Mouse (Mus musculus) urinary bladder, postnatal 14 days (tissue): ENCODE measurements around the gene Csmd2.

Source experiments
- DNase-seq: peaks from one replicate; pipeline ENCODE4 v3.0.0; 2021; ENCODE audit warnings: low spot score

The Csmd2 gene

GRCm38 (mm10) chr4:128141161-128142101, 153.8 kb downstream of the Csmd2 start:
- DNase-seq: no peak

DNA sequence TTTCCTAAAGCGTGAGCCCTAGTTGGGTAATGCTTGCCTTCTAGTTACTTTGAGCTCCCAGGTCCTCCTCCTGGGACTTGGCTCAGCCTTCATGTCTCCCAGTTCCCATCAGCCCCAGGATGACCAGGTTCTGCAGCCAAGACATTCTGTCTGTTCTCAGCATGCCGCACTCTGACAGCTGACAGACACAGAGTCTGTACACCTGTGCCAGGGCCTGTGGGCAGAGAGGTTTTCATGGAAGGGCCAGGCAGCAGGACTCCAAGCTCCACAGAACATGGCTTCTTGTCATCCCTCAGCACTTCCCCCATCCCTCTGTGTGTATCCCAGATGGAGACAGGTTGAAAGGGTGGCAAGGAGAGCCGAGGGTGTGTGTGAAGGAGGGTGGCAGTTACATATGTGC, 154.6 kb downstream of the Csmd2 start:
- no peak for DNase-seq

- no peak for DNase-seq
Measured at GRCm38 (mm10) chr4:128143147-128143546, 155.5 kb downstream of the Csmd2 start.

DNA sequence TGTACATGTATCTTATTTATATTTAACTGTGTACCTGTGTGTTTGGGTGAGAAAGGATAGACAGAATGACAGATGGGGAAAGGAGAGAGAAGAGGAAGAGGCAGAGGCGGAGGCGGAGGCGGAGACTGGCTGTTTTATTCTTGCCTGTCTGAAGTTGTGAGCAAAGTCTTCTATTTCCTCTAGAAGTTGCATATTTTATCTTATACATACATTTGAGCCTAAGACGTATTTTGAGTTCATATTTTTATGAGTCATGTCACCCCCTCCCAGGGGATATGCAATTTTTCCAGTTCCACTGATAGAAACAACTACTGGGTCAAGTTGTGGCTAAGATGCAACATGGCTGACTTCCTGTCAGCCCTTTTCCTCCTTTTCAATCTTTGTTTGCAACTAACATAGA, 161.9 kb downstream of the Csmd2 start:
- no peak for DNase-seq

DNA sequence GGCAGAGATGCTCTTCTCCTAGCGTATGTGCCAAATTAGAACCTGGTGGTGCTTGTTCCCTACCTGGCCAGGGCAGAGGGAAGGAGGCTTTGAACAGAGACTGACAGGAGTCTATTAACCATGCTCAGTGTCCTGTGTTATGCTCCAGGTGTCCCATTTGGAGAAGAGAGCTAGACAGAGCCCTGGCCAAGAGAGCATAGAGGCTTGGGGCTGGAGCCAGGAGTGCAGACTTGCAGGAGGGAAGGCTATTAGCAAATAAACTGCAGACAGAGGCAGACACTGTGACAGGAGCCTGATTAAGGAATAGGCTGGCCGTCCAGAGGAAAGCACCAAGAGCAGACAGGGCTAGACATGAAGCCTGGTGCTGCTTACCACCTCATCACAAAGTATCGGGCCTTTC, 164.4 kb downstream of the Csmd2 start:
- DNase-seq: no peak

DNA sequence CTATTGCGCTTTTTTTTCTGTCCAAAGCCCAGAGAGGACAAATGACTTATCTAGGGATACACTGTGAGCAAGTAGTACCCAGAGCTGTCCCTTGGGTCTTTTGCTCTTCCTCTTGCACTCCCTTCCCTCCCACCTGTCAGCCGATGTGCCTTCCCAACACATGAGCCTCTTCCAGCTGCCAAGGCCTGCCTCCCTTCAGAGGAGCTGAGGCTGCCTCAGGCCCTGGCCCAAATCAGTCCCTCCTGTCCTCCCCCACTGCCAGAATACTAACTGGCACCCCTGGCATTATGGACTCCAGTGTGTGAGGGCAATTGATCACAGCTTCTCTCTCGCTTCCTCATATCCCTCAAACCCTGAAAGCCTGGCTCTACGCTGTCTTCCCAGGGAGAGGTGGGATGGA, 165.5 kb downstream of the Csmd2 start:
- no peak for DNase-seq

DNA sequence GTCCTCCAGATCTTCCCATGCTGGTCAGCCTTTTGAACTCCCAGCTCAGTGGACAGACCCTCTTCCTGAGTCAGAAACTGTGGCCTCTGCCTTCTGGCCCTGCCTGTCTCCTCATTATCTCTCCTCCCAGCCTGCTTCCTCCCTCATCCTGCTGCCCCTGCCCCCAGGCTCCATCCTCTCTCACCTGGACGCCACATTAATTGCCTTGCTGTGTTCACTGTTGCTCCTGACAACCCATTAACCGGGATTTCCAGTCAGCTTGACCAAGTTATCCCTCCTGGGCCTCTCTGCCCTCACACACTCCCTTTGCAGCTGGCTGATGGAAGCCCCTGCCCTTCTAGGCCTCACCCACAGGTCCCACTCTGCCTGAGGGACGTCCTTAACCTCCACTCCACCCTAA, 167.6 kb downstream of the Csmd2 start:
- no peak for DNase-seq

- no peak for DNase-seq
Measured at GRCm38 (mm10) chr4:128160656-128161055, 173.0 kb downstream of the Csmd2 start.

- DNase-seq: no peak
Measured at GRCm38 (mm10) chr4:128170181-128170580, 182.5 kb downstream of the Csmd2 start.

GRCm38 (mm10) chr4:128171233-128171632, 183.6 kb downstream of the Csmd2 start:
- no peak for DNase-seq

DNA sequence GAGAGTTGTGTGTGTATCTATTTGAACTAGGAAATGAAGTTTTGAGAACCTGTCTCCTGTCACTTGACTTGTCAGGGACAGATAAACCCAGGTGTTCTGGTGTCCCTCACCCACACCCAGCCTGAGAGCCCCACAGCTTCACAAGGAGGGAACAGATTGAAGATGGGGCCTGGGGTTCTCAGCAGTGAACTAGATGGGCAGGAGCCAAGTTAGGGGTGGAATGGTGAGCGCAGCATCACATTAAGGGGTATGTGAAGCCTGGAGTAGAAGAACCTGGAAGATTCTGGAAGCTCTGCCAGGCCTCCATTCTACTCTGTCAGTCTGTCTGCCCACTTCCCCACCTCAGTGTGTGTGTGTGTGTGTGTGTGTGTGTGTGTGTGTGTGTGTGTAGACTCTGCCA, 184.0 kb downstream of the Csmd2 start:
- no peak for DNase-seq

GRCm38 (mm10) chr4:128178974-128179373, 191.3 kb downstream of the Csmd2 start:
- no peak for DNase-seq

DNA sequence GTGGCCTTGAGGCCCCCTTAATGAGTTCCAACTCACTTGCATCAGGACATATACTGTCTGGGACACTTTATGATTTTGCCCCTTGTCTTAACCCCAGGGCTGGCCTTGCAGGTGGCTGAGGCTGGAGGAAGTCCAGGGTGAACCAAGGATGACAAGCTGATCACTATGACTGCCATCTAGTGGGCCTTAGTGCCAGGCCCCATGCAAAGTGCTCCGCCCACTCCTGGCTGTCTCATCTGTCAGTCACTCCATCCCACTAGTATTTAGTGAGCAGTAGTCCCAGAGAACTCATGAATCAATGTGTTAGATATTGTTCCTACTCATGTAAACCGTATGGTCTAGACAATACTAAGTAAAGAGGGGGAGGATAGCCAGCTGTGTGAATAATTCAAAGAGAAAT, 191.9 kb downstream of the Csmd2 start:
- no peak for DNase-seq

DNA sequence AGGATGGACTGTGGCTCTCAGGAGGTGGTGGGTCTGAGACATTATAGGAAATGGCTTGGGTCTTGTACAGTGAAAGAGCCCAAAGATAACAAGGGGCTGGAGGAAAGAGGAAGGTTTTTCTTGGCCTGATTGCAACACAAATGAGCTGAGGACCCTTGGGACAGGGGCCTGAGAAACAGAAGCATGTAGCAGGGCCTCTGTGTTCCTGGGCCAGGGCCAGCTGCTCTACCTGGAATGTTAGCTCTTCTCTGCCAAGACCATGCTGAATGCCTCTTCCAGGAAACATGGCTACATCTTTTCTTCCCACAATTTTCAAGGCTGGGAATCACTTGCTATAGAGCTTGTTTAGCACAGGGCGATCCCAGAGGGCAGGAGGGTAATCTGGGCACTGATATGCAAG, 197.1 kb downstream of the Csmd2 start:
- no peak for DNase-seq

DNA sequence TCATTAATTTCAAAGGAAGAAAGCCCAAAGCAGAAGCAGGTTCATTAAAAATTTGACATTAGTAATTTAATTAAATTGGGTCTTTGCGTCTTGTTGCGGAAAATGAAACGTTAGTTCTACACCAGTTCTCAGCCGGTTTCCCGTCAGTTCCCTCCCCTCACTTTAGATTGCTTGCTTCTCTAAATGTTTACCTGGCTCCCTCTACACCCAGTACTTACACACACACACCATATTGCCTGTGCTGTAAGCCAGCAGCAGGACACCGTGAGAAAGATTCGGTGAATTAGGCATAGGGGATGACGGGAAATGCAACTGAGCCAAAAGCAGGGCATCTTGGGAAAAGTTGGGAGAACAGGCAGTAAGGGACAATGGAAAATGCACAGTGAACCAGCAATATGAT, 206.8 kb downstream of the Csmd2 start:
- DNase-seq: no peak

DNA sequence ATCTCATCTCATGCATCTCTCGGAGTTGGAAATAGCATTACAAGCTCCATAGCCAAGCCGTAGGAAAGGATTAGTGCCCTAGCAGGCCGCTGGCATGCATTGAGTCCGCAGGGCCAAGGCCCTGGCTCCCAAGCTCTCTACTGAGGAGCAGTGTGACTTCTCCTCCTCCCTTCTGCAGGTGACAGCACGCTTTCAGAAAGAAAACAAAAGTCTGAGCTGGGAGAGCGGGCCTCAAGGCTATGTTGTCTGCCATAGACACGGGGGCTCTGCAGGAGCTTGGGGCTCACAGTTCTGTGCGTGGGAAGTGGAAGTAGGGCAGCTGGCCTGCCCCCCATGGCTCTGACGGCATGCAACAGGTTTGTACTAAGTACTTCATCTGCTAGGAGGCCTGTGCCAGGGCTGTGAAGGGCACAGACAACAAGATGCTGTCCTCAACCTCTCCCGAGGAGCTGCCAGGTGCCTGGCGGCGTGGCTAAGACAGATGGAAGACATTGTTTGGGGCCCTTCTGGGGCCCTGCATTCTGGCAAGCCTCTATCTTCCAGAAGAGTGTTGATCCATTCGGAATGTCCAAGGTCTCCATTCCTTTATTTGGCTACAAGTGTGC, 230.4 kb downstream of the Csmd2 start:
- no peak for DNase-seq

- no peak for DNase-seq
Measured at GRCm38 (mm10) chr4:128224453-128224852, 236.8 kb downstream of the Csmd2 start.

DNA sequence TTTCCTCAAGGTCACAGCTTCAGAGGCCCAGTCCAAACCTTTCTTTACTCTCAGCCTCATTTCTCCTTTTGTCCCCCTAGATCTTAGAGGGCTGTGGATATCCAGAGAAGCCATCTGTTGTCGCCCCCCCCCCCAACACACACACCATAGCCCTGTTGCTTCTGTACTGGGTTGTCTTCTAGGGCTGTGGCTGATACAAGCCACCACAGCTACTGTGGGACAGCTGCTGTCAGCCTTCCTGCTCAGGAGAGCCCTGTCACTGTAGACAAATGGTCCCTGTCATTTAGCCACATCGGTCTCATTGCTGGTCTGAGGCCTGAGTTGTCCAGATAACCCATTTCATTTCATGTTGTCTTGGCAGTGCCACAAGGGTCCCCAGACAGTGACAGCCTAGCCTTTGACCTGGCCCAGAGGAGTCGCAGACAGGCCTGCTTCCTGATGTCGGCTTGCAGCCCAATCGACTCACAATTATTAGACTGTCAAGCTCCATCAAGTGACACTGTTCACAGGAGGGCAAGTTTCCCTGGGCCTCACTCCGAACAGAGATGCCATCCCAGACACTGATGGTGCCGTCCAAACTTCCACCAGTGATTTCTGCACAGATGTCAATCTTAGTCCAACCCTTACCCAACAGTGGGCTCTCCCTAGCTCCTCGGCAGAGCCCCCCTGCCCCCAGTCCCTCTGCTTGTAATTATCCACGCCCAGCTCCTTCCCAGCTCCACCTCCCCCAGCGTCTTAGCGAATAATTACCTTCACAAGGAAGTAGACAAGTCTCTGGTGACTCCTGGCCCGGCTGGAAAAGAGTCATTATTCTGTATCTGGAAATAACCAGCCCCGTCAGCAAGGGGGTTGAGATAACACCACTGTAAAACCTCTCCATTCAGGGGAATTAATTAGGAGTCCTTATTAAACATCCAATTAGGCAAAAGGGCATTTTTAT, 240.0 kb downstream of the Csmd2 start:
- DNase-seq: no peak

GRCm38 (mm10) chr4:128233458-128233857, 245.8 kb downstream of the Csmd2 start:
- no peak for DNase-seq

DNA sequence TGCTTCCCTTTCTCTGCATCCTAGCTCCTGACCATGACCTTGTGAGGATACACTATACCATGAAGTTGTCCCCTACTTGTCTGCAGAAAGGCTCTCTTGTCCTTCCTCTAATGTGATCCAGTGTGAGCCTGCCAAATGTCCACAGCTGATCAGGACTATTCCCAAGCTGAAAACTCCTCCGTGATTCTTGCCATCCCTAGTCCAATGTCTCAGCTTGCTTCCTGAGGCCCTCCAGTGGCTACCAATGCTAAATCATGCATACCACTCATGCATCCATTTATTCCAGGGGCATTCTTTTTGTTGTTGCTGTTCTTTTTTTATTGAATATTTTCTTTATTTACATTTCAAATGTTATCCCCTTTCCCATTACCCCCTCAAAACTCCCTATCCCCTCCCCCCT, 251.5 kb downstream of the Csmd2 start:
- no peak for DNase-seq

- no peak for DNase-seq
Measured at GRCm38 (mm10) chr4:128241075-128241853, 253.6 kb downstream of the Csmd2 start.
